29 mouse cellular contexts compared by ENCODE assay signal in genomic region chr6:71330486-71330885, GRCm38 (mm10). TPM values are rescaled to one million over a fixed set of nuclear protein-coding genes. Genes with fewer than 3 reads are reported as not detected.
"Had no signal": no experiment of that assay in that cellular context is flagged by ENCODE, and none has a peak within 500 bp of the region (broad histone marks: within the 10 kb centered on the region; RNA-seq: fewer than 3 reads in every experiment).

No protein-coding gene starts in this region.

- H3K27me3 ChIP-seq: limb, embryonic 13.5 days; liver, embryonic 12.5 days; liver, embryonic 15.5 days; lung, embryonic 15.5 days; midbrain, embryonic 13.5 days; neural tube, embryonic 13.5 days had no signal

- H3K36me3 ChIP-seq: limb, embryonic 10.5 days; limb, embryonic 13.5 days; liver, embryonic 12.5 days; liver, embryonic 15.5 days; lung, embryonic 15.5 days; midbrain, embryonic 10.5 days; midbrain, embryonic 13.5 days; neural tube, embryonic 13.5 days had no signal

- H3K4me1 ChIP-seq: limb, embryonic 10.5 days; limb, embryonic 13.5 days; liver, embryonic 12.5 days; liver, embryonic 15.5 days; lung, embryonic 15.5 days; megakaryocyte, embryonic 14.5 days; midbrain, embryonic 10.5 days; midbrain, embryonic 13.5 days; neural tube, embryonic 13.5 days had no signal

- H3K4me3 ChIP-seq: layer of hippocampus, adult 2 months; limb, embryonic 10.5 days; limb, embryonic 13.5 days; liver, embryonic 12.5 days; liver, embryonic 15.5 days; lung, embryonic 15.5 days; megakaryocyte, embryonic 14.5 days; midbrain, embryonic 10.5 days; midbrain, embryonic 13.5 days; myocyte; neural tube, embryonic 13.5 days had no signal

- H3K27ac ChIP-seq: kidney, postnatal 0 days; layer of hippocampus, adult 2 months; limb, embryonic 10.5 days; limb, embryonic 13.5 days; liver, embryonic 12.5 days; liver, embryonic 15.5 days; lung, embryonic 15.5 days; midbrain, embryonic 10.5 days; midbrain, embryonic 13.5 days; neural tube, embryonic 13.5 days; stomach, postnatal 0 days had no signal

- DNase-seq: kidney, adult 2 months; kidney, postnatal 25 days; layer of hippocampus, adult 9-11 months; liver; lung, adult 18-20 months; lung, postnatal 10 days; lung, postnatal 36 days; retina, postnatal 1 day; right cerebral cortex, postnatal 25 days had no signal

RNA-seq across cellular contexts. Expression of gene Cd8b1, which starts 7.9 kb away (rescaled TPM):
- total RNA-seq: layer of hippocampus, adult 2 months; layer of hippocampus, postnatal 25 days; left cerebral cortex, adult 18-20 months; left cerebral cortex, postnatal 25 days had no signal
- polyA plus RNA-seq: kidney, embryonic 14.5 days; limb, embryonic 13.5 days; liver, embryonic 12.5 days; liver, embryonic 15.5 days; midbrain, embryonic 13.5 days; midbrain, embryonic 16.5 days; myocyte; neural tube, embryonic 13.5 days; stomach, postnatal 0 days had no signal

RNA-seq across cellular contexts. Expression of gene Smyd1, which starts 8.5 kb away (rescaled TPM):
- total RNA-seq: monocyte, adult 5-6 weeks; neutrophil, adult 5-6 weeks had no signal
- polyA plus RNA-seq: midbrain, embryonic 13.5 days had no signal

RNA-seq across cellular contexts. Expression of gene Cd8a, which starts 42.7 kb away (rescaled TPM):
- total RNA-seq: layer of hippocampus, adult 2 months; layer of hippocampus, postnatal 25 days; left cerebral cortex, adult 18-20 months; left cerebral cortex, postnatal 25 days had no signal
- polyA plus RNA-seq: kidney, embryonic 14.5 days; limb, embryonic 10.5 days; limb, embryonic 13.5 days; liver, embryonic 12.5 days; liver, embryonic 15.5 days; midbrain, embryonic 10.5 days; midbrain, embryonic 13.5 days; midbrain, embryonic 16.5 days; myocyte; neural tube, embryonic 13.5 days; stomach, postnatal 0 days had no signal
